Comparison of ENCODE assay signal across 8 mouse cellular contexts in the genomic region with DNA sequence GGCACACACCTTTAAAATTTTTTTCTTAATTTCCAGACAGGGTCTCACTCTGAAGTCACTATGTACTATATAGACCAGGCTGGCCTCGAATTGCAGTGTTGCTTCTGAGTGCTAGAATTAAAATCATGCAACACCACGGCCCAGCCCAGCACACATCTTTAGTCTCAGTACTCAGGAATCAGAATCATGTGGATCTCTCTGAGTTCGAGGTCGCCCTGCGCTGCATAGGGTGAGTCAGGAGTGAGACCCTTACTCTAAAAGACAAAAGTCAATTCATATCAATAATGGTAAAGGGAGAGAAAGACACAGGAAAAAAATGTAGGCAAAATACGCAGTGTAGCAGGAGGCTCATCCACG. TPM values are rescaled to one million over a fixed set of nuclear protein-coding genes. Genes with fewer than 3 reads are reported as not detected.
A peak's percentile ranks its signal among the peaks of the same experiment; 100 is the strongest.
DNase-seq lines count a peak whose midpoint lies in the region; ATAC-seq and TF ChIP-seq lines count a peak whose summit lies in the region.

No protein-coding gene starts in this region.

- DNase-seq in frontal cortex, postnatal 36 days (ENCODE audit: low spot score in 2 of 2): no peak
- DNase-seq in testis, postnatal 14 days (ENCODE audit: low spot score): no peak
- no peak for DNase-seq in liver, embryonic 11.5 days (ENCODE audit: low spot score)
- DNase-seq in stomach, postnatal 0 days (ENCODE audit: low spot score): no peak
- no peak for DNase-seq in right cerebral cortex, postnatal 36 days (ENCODE audit: low spot score in 2 of 2)
- no peak for DNase-seq in frontal cortex, postnatal 10 days (ENCODE audit: low spot score in 2 of 2)

- peak overlapping the region; percentile 90 for H3K27ac ChIP-seq in testis, adult 2 months (ENCODE audit: control insufficient read depth, insufficient read depth, low read depth, low read length)
- peak overlapping the region; percentile 77; the same call in 1 of the 2 replicates for H3K27ac ChIP-seq in liver, embryonic 11.5 days (ENCODE audit: low read depth, low read length)
- peak overlapping the region; percentile 87 for H3K27ac ChIP-seq in stomach, postnatal 0 days (replicated peaks)

- H3K36me3 ChIP-seq in testis, adult 2 months (ENCODE audit: control insufficient read depth, insufficient read depth, low read length): peaks cover 2% of the 10 kb centered on the region; the same call in 1 of the 2 replicates
- peaks cover 10% of the 10 kb centered on the region for H3K36me3 ChIP-seq in liver, embryonic 11.5 days (ENCODE audit: control insufficient read depth, insufficient read depth, low read length)
- peaks cover 7% of the 10 kb centered on the region for H3K36me3 ChIP-seq in stomach, postnatal 0 days (ENCODE audit: control insufficient read depth, insufficient read depth, low read length)

- peak overlapping the region; percentile 95 for H3K4me2 ChIP-seq in liver, embryonic 11.5 days
- peak overlapping the region; percentile 86 for H3K4me2 ChIP-seq in stomach, postnatal 0 days (replicated peaks; ENCODE audit: low read depth)

- TF ChIP-seq POLR2A in testis, adult 2 months (IDR thresholded peaks at IDR 0.05; ENCODE audit: control insufficient read depth, low read depth, low read length): no peak

- H3K27me3 ChIP-seq in testis, adult 2 months (ENCODE audit: control insufficient read depth, insufficient read depth, low read length): no peaks in the 10 kb centered on the region
- no peaks in the 10 kb centered on the region for H3K27me3 ChIP-seq in liver, embryonic 11.5 days (replicated peaks; ENCODE audit: control insufficient read depth, insufficient read depth, low read length)
- H3K27me3 ChIP-seq in stomach, postnatal 0 days (ENCODE audit: control insufficient read depth, insufficient read depth, low read length): no peaks in the 10 kb centered on the region

- H3K9ac ChIP-seq in liver, embryonic 11.5 days (ENCODE audit: low read depth, low read length): peak overlapping the region; percentile 80
- H3K9ac ChIP-seq in stomach, postnatal 0 days (ENCODE audit: low read length): peak overlapping the region; percentile 78

- no peak for TF ChIP-seq EP300 in stomach, postnatal 0 days (optimal IDR thresholded peaks at IDR 0.05)

- H3K4me3 ChIP-seq in testis, adult 2 months (ENCODE audit: control insufficient read depth, low read depth, low read length): peak overlapping the region; percentile 99
- peak overlapping the region; percentile 88 for H3K4me3 ChIP-seq in liver, embryonic 11.5 days (ENCODE audit: low read depth, low read length)
- H3K4me3 ChIP-seq in stomach, postnatal 0 days (ENCODE audit: low read depth, low read length): peak overlapping the region; percentile 73

- peaks cover 3% of the 10 kb centered on the region; the same call in 1 of the 2 replicates for H3K4me1 ChIP-seq in testis, adult 2 months (ENCODE audit: control insufficient read depth, insufficient read depth, low read length)
- H3K4me1 ChIP-seq in liver, embryonic 11.5 days (replicated peaks; ENCODE audit: control insufficient read depth, insufficient read depth, low read length): 0 out of 2 replicates have a peak, but pooled peaks cover 2% of the 10 kb centered on the region
- no peaks in the 10 kb centered on the region for H3K4me1 ChIP-seq in stomach, postnatal 0 days (replicated peaks; ENCODE audit: control insufficient read depth, insufficient read depth)

- WGBS in liver, embryonic 11.5 days: 11% methylated on average over 7 of the region's 7 CpGs
- 12% methylated on average over 7 of the region's 7 CpGs for WGBS in stomach, postnatal 0 days

- H3K9me3 ChIP-seq in liver, embryonic 11.5 days (ENCODE audit: control insufficient read depth, low read length): no peaks in the 10 kb centered on the region
- no peaks in the 10 kb centered on the region for H3K9me3 ChIP-seq in stomach, postnatal 0 days (ENCODE audit: control insufficient read depth, low read length)

- no peak for TF ChIP-seq CTCF in testis, adult 2 months (IDR thresholded peaks at IDR 0.05; ENCODE audit: control insufficient read depth, insufficient read depth, insufficient replicate concordance, low read depth, low read length)
- TF ChIP-seq CTCF in stomach, postnatal 0 days (IDR thresholded peaks at IDR 0.05; ENCODE audit: low read depth): no peak

- ATAC-seq in frontal cortex, adult (ENCODE audit: low TSS enrichment): peak; percentile 14; the same call in 1 of the 2 replicates
- ATAC-seq in liver, embryonic 11.5 days (replicated peaks; ENCODE audit: low FRiP score): peak; percentile 26
- ATAC-seq in stomach, postnatal 0 days (ENCODE audit: low FRiP score, low TSS enrichment): peak; percentile 17; the same call in 1 of the 2 replicates

RNA-seq across cellular contexts. Expression of a gene that starts 0.3 kb away (rescaled TPM):
- polyA plus RNA-seq in testis, adult 2 months (2012; rRNA removed): 45.1 and 51.5 TPM in 2 replicates
- 138 and 145 TPM in 2 replicates for polyA plus RNA-seq in liver, embryonic 11.5 days (2014; fragmentation: Nextera tagmentation; extraction: Ambion mirVana)
- polyA plus RNA-seq in stomach, postnatal 0 days (2015; fragmentation: Nextera tagmentation; extraction: Ambion mirVana): 87.3 and 90.2 TPM in 2 replicates

RNA-seq across cellular contexts. Expression of a gene that starts 13.5 kb away (rescaled TPM):
- polyA plus RNA-seq in testis, adult 2 months (2012; rRNA removed): 1.8 TPM in 2 replicates
- polyA plus RNA-seq in liver, embryonic 11.5 days (2014; fragmentation: Nextera tagmentation; extraction: Ambion mirVana): 12.2 and 13.0 TPM in 2 replicates
- 9.5 and 11.9 TPM in 2 replicates for polyA plus RNA-seq in stomach, postnatal 0 days (2015; fragmentation: Nextera tagmentation; extraction: Ambion mirVana)

RNA-seq across cellular contexts. Expression of a gene that starts 25.7 kb away (rescaled TPM):
- polyA plus RNA-seq in testis, adult 2 months (2012; rRNA removed): 0.70 and 0.87 TPM in 2 replicates
- 15.2 and 16.8 TPM in 2 replicates for polyA plus RNA-seq in liver, embryonic 11.5 days (2014; fragmentation: Nextera tagmentation; extraction: Ambion mirVana)
- 16.3 and 19.4 TPM in 2 replicates for polyA plus RNA-seq in stomach, postnatal 0 days (2015; fragmentation: Nextera tagmentation; extraction: Ambion mirVana)

RNA-seq across cellular contexts. Expression of a gene that starts 26.9 kb away (rescaled TPM):
- 0.21 and 0.30 TPM in 2 replicates for polyA plus RNA-seq in testis, adult 2 months (2012; rRNA removed)
- 146 and 147 TPM in 2 replicates for polyA plus RNA-seq in liver, embryonic 11.5 days (2014; fragmentation: Nextera tagmentation; extraction: Ambion mirVana)
- polyA plus RNA-seq in stomach, postnatal 0 days (2015; fragmentation: Nextera tagmentation; extraction: Ambion mirVana): 0.50 and 0.81 TPM in 2 replicates

RNA-seq across cellular contexts. Expression of a gene that starts 29.6 kb away (rescaled TPM):
- 4.0 and 4.2 TPM in 2 replicates for polyA plus RNA-seq in testis, adult 2 months (2012; rRNA removed)
- polyA plus RNA-seq in liver, embryonic 11.5 days (2014; fragmentation: Nextera tagmentation; extraction: Ambion mirVana): 0.37 and 0.44 TPM in 2 replicates
- 0.15 and 0.27 TPM in 2 replicates for polyA plus RNA-seq in stomach, postnatal 0 days (2015; fragmentation: Nextera tagmentation; extraction: Ambion mirVana)
